Mouse (Mus musculus) ES-Bruce4 (cell line): ENCODE data around the gene Cbfa2t2.

ENCODE experiments used
- CTCF ChIP-seq: IDR thresholded peaks from one replicate; pipeline ENCODE4 v1.8.1; 2011; ENCODE audit warnings: low read depth, low read length
- EP300 ChIP-seq: IDR thresholded peaks from 2 replicates; pipeline ENCODE4 v1.6.1; 2011; ENCODE audit warnings: low read depth, low read length; ENCODE audit not compliant: insufficient read depth
- POLR2A ChIP-seq: IDR thresholded peaks from one replicate; pipeline ENCODE4 v1.8.1; 2011; ENCODE audit warnings: low read length; ENCODE audit not compliant: insufficient read depth

GRCm38 (mm10) chr2:154405447-154405994 is 30.8 kb upstream of the Cbfa2t2 start:
- TF ChIP-seq POLR2A (no peak), CTCF (no peak), EP300 (no peak)
